Mouse (Mus musculus) Muller cell, postnatal 12 days (primary cell): ENCODE results near the gene Cib1.
A peak's percentile ranks its signal among the peaks of the same experiment; 100 is the strongest.

Experiments used
- DNase-seq: peaks from one replicate; pipeline ENCODE4 v3.0.0-alpha.2; 2015; ENCODE audit errors: inconsistent ontology term

Cib1 gene

GRCm38 (mm10) chr7:80232489-80233029, at the start of gene Cib1, which contains the start of gene Gdpgp1:
TSS of gene Cib1 (minus strand) at chr7:80232813.
TSS of gene Gdpgp1 (plus strand) at chr7:80232865.
- DNase-seq: peak; percentile 99

- DNase-seq: no peak
Observed at GRCm38 (mm10) chr7:80281646-80282045, 49.0 kb upstream of the Cib1 start.

GRCm38 (mm10) chr7:80280998-80281397, 48.4 kb upstream of the Cib1 start:
- no peak for DNase-seq

- DNase-seq: no peak
Observed at GRCm38 (mm10) chr7:80280032-80280431, 47.4 kb upstream of the Cib1 start.

- DNase-seq: no peak
Observed at GRCm38 (mm10) chr7:80276374-80276773, 43.8 kb upstream of the Cib1 start.

- DNase-seq: no peak
Observed at GRCm38 (mm10) chr7:80273456-80273855, 40.8 kb upstream of the Cib1 start.

GRCm38 (mm10) chr7:80269751-80270255, 37.2 kb upstream of the Cib1 start:
- DNase-seq: no peak

GRCm38 (mm10) chr7:80268897-80269750, 36.5 kb upstream of the Cib1 start, which contains the start of gene Vps33b:
TSS of gene Vps33b (plus strand) at chr7:80269649.
- DNase-seq: peak; percentile 99

- no peak for DNase-seq
Observed at GRCm38 (mm10) chr7:80267764-80268163, 35.2 kb upstream of the Cib1 start.

- DNase-seq: no peak
Observed at GRCm38 (mm10) chr7:80264606-80265005, 32.0 kb upstream of the Cib1 start.

- no peak for DNase-seq
Observed at GRCm38 (mm10) chr7:80261372-80261990, 28.9 kb upstream of the Cib1 start.

GRCm38 (mm10) chr7:80260625-80261371, 28.2 kb upstream of the Cib1 start, which contains the start of gene Ngrn:
TSS of gene Ngrn (plus strand) at chr7:80261215.
- DNase-seq: peak; percentile 90

GRCm38 (mm10) chr7:80257706-80258105, 25.1 kb upstream of the Cib1 start:
- no peak for DNase-seq

GRCm38 (mm10) chr7:80255981-80256380, 23.4 kb upstream of the Cib1 start:
- no peak for DNase-seq

- no peak for DNase-seq
Observed at GRCm38 (mm10) chr7:80252886-80253285, 20.3 kb upstream of the Cib1 start.

- DNase-seq: no peak
Observed at GRCm38 (mm10) chr7:80252437-80252836, 19.8 kb upstream of the Cib1 start.

- DNase-seq: no peak
Observed at GRCm38 (mm10) chr7:80246859-80247258, 14.2 kb upstream of the Cib1 start.

GRCm38 (mm10) chr7:80246148-80246721, 13.6 kb upstream of the Cib1 start, which contains the start of gene Ttll13:
TSS of gene Ttll13 (plus strand) at chr7:80246376.
- peak; percentile 99 for DNase-seq

- no peak for DNase-seq
Observed at GRCm38 (mm10) chr7:80244851-80245250, 12.2 kb upstream of the Cib1 start.

GRCm38 (mm10) chr7:80241661-80242060, 9.0 kb upstream of the Cib1 start:
- no peak for DNase-seq

GRCm38 (mm10) chr7:80238542-80238941, 5.9 kb upstream of the Cib1 start:
- DNase-seq: no peak
